Mouse (Mus musculus): ENCODE data around the gene Fam210b.

DNA sequence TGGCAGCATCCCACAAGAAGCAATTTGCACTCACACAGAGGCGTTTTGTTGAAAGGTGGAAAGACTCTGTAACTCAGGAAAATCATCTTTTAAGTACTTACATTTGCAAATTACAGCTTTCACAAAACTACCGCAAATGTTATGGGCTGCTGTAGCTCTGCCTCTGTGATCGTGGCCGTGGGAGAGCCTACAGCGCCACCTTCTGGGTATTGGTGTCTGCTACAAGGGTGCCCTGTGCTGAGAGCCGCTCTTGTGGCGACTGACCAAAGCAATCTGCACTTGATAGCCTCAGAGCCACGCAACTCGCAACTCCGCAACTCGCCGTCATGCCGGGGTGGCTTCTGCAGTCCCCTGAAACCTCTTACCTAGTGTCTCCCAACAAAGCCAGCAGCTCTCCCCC is 16.2 kb upstream of the Fam210b start:
- TF ChIP-seq POLR2A (IDR thresholded peaks at IDR 0.05; ENCODE audit: insufficient read depth, low read length) (no peak), CTCF (IDR thresholded peaks at IDR 0.05; ENCODE audit: low read depth, low read length) (peak; percentile 97)
